Mouse (Mus musculus) cerebellum, adult 18-20 months (tissue): ENCODE results near the gene Dnm3.
A peak's percentile ranks its signal among the peaks of the same experiment; 100 is the strongest.

Experiments used
- DNase-seq, 2 experiments: peaks; one replicate each; pipeline ENCODE4 v3.0.0; 2021

The Dnm3 gene

DNA sequence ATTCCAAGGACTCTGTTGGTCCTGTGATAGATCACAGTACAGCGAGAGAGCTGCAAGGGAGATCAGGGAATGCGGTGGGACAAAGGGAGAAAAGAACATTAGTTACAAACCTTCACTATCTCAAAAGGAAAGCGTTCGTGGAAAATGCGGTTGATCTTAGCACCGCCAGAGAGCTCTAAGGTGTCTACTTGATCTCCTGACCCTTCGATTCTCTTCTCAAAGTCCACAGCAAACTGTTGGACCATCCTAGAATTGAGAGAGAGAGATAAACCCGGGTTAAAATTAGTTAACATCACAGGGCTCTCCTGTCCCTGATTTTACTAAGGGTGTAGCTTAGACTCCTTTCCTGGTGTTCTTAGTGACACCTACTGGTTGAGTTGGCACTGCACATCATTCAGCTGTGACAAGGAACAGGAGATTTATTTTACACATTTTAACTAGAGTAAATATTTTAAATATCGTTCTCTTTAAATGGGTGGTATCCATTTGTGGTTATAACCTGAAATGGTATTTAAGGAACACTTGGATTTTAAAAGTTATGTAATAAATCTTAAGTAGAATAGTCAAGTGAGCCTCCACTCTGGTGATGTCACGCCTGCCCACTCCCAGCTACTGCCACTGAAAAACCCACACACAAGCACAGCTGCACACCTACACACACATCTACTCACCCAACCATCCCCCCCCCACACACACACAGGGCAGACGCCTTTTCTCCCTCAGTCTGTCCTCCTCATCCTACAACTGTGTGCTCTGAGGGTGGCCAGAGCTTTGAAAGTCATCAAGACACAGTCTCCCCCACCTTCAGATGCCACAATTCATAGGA, 164.2 kb downstream of the Dnm3 start:
- DNase-seq, result peak; percentile 24 to 32

DNA sequence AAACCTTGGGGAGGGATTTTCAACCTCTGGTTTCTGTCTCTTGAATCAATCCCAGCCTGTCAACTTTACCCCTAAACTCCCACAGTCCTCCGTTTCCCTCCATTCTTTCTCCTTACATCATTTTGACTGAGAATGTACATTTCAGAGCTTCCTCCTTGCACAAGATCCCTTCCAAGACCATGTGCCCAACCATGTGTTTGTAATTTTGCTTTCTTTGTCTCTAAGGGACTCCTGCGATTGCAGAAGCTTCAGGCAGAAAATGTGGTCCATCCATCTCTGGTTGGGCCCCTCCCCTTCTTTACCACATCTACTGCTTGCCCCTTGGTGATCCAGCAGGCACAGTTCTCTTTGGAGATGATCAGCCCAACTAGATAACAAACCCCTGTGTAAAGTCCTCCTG, 165.2 kb downstream of the Dnm3 start:
- no peak for DNase-seq

DNA sequence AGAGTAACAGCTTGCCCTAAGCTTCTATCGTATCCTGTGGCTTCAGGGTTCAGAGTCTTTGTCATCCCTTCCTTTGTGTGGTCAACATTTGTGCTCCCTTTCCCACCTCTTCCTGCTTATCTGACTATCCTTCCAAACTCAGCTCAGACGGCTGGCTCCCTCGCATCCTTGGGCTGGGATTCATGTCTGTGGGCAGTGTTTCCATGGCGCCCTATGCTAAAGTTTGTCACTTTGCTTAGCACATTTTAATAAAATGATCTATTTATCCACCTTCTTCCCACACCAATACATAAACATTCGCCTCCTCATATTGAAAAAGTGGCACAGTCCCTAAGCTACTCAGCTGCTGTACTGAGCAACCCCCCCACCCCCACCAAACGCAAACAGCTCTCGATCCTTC, 165.7 kb downstream of the Dnm3 start:
- DNase-seq, result no peak

DNA sequence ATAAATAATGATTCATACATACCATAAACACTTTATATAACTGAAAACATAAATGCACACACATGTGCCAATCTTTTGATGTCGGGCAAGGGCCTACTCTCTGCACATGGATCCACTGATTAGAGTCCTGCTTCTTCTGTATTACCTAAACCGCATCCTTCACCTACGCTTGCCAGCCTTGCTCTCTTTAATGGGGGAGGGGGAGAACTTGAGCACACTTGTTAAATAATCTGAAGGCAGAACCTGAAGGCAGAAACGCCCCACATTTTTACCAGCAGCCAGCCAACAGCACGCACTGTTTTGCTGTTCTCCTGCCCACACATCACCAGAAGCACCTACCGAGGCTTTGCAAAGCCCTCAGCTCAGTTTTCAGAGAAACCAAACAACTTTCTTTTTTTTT, 172.6 kb downstream of the Dnm3 start:
- DNase-seq, result no peak

DNA sequence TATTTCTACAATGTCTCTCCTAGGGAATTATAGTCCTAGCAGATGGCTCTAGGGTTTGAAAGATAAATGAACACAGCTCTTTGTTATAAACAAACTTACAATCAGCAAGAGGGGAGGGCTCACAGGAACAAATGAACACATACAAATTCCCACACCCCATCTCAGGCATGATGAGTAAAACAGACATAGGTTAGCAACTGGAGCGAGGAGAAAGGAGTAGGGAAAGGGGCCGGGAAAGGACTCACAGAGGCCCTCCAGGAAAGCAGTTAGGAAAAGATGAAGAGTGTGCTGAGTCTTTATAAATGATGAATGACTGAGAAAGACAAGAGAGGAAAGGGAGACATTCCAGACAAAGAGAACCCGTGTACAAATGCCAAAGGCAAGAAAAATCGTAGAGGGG, 175.4 kb downstream of the Dnm3 start:
- no peak for DNase-seq

DNA sequence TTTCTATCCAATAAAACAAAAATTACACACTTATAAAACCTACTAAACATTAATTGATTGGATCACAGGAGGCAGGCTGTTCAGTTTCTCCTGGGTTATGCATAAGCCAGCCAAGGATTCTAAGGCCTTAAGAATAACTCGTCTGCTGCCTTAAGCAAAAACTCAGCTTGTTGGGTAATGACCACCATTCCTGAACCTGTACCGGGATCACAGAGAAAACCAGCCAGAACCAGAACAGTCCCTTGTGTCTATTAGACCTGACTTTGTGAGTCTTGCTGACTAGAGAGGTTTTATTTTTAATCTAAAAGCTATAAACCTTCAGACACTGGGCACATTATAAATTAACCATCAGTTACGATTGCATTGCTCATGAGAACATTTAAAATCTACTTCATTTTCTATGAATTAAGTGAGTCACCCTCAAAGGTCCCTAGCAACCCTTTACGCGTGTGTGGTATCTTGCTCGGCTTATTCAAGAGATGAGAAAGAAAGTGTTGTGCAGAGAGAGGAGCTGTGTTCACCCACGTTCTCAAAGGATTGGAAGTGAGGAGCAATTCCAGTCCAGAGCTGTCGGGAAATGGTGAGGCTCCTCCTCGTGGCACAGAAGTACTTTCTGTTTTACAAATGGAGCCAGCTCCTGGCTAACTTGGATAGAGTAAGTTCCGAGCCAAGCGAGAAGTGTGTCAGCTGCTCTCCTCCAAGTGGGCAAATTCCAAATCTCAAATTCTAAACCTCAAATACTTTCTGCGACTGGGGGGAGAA, 178.1 kb downstream of the Dnm3 start:
- DNase-seq, result no peak

DNA sequence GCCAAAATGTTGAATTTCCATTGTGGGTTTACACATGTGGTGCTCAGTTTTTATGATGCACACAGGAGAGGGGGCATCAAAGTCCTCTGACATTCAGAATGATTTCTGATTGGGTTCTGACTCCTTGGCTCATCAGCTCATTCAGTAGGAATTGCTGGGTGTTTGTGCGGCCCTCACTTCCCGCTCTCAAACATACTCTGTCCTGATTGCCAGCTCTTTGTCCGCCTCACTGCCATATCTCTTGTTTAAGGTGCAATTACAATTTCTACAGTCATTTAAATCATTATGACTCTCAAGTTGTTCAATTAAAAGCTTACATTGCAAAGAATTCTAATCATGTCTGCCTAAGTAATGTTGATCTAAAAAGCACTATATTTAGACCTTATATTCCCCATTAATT, 179.3 kb downstream of the Dnm3 start:
- DNase-seq, result no peak

DNA sequence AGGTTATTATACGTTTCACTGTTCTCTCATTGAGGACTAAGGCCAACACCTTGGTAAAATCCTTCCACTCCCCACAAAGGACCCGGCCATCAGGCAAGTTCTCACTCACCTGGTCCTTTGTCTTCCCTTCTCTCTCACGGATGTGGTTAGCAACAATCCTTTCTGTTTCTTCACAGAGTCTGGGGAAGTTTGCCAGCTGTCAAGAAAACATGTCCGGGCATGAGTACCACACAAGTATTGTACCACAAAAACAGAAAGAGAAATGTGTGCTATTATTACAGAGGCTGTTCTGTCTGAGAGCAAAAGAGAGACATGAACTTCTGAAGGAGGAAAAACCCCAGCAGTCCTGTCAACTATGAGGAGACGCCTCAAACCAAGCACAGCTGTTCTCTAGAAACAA, 182.4 kb downstream of the Dnm3 start:
- DNase-seq, result no peak

DNA sequence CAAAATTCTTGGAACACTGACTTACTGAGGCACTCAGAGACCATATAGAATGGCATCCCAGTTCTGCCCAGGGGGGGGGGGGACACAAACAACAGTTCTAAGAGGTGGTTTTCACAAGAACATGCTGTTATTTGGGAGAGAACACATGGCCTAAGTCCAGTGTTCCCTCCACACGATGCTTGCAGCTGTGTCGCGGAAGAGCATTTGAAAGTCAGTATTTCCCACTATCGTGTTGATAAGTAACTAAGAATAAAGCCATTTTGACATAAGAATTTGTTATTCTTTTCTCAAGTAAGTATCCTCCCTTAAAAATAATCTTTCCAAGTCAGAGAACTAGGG, 183.3 kb downstream of the Dnm3 start:
- no peak for DNase-seq

DNA sequence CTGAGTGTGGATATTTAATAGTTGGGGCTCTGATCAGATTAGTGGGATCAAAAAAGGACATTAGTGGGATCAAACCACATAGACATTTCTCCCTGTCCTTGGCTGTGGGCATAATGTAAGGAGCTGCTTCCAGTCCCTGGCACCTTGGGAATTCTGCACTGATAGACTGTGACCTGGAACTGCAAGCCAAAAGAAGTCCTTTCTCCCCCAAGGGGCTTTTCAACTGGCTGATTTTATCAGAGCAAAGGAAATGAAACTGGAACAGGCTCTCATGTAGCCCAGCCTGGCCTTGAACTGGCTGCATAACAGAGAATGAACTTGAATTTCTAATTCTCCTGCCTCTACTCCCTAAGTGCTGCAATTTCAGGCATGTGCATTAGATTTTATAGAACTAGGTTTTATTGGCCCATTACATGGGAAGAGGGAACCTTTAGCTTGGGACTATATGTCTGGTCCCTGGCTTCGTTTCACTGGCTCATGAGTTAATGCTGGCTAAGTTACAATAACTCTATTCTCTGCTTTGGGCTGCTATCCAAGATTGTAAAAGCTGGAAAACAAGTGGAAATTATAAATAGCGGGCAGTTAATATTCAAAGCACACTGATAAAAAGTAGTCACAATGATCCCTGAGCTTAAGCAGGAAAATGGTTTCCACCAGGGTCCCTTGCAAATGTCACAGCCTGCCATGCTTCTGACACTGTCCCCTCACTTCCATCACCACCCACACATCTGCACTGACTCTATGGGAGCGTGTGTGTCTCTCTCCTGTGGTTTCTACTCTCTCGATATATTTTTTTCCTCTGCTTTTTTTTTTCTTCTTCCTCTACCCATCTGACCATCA, 183.9 kb downstream of the Dnm3 start:
- no peak for DNase-seq

DNA sequence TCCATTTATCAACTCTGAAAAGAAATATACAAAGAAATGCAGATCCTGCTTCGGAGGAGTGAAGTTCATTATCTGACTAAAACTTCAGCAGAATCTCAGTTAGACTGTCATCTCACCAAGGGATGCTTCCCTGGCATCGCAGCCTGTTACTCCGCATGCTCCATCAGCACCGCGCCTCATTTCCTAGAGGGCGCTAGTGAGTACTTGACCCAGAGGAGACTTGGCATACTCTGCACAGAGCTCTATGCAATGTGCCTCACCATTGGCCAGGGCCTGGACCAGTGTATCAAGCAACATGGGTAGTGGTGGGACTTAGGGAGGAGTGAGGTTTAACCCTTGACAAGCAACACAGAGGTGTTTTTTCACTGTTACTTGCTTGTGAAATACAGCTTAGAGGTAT, 190.9 kb downstream of the Dnm3 start:
- DNase-seq, result peak in 1 of 2 experiments; percentile 18

DNA sequence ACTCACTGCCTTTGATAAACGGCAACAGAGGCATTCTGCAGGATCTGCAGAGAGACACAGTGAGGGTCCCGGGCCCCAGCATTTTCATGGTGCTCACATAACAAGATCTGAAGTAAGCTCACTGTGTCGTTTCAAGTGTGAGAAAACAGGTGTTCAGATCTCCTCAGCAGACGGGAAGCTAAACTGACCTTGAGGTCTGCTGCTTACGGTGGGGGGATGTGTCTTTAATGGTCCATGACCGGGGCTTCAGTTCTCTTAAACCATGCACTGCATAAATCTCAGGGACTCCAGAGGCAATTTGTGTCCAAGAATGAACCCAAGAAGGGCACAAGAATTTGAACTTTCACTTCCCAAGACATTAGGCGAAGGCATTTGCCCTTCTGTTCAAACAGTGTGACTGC, 195.9 kb downstream of the Dnm3 start:
- DNase-seq, result no peak

DNA sequence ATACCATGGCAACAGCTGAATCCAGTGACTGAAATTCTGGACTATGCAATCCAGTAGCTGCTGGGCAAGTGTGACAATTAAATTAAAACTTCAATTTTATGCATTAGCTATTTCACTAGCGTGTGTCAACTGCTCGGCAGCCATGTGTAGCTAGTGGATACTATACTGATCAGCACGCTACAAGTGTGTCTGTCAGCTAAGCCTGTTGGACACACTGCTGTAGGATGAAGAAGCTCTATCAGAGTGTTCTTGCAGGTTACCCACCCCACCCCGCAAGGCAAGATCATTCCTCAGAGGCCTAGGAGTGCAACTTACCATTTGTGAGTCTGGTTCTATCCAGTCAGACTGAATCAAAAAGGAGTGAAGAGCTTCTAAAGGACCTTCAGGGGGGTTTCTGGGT, 197.8 kb downstream of the Dnm3 start:
- DNase-seq, result no peak

DNA sequence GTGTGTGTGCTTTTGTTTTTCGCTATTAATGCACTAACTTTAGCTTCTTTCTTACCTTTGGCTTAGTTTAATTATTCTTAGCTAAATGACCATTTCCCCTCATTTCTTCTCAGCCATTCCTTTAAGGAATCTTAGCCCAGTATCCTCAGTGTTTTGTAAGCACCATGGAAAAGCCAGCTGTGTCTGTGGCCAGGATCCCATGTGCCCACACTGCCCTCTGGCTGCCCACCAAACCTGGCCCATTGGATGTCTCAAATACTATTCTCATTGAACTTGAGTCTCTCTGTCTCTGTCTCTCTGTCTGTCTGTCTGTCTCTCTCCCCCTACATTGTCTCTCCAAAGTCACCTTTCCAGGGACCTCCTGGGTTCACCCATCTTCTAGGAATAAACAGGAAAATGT, 201.8 kb downstream of the Dnm3 start:
- DNase-seq, result peak in 1 of 2 experiments; percentile 10

DNA sequence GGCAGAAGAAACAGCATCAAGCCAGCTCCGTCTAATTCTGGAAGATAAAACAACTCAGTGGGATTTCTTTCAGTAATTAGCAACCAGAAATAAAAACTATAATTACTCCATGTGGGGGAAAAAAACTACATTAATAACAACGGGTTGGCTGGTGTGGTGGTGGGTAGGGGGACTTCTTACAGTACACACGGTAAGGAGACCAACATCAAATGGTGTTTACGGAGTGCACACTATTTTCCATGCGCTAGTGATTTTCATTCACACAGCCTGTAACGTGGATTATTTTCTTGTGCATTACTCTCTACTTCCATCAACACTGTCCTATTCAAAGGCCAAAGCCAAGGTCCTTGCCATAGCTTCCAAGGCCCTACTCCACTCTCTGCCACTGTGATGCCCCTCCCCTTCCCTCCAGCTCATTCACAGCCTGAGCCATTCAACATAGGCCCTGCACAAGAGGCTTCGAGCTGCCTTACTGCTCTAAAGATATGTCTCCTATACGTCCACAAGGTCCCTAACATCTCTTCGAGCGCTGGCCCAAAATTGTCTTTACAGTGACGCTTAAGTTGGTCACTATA, 203.1 kb downstream of the Dnm3 start:
- no peak for DNase-seq

DNA sequence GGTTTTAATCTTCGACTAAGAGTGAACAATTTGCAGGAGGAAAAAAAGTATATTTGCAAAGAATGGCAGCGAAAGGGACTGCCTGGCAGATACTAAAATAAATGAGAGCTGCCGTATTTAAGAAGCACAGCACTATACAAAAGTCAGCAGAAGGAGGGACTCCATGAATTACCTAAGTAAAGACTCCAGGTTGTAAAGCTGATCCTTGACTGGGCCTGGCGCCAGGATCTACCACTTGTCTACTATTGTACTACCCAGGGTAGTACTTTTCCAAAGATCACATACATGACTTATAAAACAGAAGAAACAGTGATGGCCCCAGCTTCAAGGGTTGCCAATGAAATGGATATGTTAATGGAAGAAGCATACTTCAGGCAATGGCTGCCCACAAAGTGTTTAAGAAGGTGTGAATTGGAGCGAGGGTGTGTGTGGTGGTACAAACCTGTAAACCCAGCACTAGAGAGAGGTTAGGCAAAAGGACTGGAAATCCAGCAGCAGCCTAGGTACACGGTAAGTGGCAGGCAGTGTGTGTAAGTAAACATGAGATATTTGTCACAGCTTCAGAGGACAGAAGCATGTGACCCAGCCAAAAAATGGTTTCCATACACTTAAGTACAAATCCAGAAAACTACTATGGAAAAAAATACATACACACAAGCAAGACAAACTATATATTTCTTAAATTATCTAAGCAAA, 220.8 kb downstream of the Dnm3 start:
- peak; percentile 9 to 14 for DNase-seq

DNA sequence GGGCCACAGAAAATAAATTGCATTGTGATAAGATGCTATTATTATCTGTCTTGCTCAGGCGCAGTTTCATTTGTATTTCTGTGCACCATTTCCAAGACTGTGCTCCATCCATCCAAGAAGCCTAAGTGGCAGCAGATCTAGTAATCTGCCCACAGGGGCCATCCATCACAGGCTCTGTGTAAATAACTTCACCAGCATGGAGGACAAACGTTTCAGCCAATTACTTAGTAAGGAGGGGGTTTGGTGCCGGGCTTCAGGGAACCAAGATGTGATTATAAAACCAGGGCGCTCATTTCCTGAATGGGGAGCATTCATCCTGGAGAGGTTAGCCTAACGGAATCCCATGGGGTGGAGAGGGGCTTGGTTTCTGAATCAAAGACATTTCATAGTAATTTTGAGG, 222.9 kb downstream of the Dnm3 start:
- DNase-seq, result no peak

DNA sequence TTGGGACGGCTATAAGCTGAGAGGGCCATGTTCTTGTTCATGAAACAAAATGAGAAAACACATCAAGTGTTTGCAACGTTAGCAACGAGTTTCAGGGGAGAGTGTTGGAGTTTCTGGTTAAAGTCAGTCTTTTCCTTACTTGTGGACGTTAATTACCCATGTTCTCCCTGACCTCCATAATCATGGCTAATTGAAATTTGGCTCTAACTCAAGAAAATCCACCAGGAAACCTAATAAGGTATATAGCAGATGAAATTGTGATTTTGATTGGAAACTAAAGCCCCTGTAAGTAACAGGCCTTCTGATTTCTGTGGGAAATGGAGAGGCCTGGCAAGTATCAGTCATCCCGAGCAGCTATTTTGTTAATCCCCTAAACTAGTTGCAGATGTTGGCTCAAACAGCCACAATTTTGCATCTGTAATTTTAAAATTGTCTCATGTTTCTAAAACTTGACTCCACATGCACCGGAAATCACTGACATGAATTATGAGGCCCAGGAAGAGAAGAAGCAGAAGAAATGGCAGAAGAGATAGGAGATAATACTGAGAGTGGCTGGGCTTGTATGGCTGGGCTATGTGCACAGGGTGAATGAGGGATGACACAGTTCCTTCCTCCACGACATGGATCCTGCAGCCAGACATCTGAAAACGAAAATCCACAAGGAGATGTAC, 223.7 kb downstream of the Dnm3 start:
- no peak for DNase-seq

DNA sequence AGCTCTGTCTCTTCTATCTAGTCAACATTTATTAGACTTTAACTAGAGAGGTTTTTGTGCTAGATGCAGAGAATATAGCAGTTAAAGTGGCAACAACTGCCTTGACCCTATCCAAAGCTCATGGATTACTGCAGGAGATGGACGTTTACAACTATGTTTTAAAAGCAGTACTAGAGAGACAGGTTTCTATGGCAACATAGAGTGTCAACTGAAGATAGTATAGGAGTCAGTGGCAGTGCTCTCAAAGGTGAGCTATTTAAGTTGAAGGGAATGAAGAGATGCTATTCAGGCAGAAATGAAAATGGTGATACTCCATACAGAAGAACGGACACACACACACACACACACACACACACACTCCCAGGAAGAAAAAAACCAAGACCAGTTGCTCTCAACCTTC, 225.0 kb downstream of the Dnm3 start:
- DNase-seq, result no peak

DNA sequence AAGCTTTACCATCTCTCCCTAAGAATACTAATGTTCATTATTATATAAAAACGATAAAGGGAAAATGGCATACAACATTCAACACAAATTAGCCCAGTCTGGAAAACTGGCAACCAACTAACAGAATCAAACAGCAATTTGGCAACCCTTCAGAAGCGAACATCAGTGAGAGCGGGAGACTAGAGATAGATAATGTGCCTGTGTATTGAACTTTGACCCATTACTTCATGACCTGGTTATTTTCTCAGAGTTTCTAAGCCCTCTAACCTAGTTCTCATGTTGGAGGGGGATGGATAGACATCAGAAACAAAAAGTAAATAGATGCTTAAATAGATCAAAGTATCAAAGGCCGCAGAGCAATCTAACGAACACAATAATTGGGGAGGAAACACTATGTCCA, 230.6 kb downstream of the Dnm3 start:
- DNase-seq, result no peak

DNA sequence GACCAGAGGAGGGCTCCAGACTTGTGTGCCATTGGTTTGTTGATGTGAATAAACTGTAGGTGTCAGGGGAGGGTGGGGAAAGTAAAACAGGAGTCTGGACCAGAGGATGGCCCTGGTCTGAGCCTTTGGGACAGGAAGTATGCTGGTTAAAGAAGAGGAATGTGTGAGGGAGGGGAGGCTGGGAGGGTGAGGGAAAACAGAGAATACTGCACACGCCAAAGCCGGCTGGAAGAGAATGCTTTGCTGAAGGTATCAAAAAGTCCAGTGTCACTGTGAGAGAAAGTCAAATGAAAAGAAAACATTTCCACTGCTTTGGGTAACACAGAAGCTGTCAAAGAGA, 234.2 kb downstream of the Dnm3 start:
- DNase-seq, result no peak

DNA sequence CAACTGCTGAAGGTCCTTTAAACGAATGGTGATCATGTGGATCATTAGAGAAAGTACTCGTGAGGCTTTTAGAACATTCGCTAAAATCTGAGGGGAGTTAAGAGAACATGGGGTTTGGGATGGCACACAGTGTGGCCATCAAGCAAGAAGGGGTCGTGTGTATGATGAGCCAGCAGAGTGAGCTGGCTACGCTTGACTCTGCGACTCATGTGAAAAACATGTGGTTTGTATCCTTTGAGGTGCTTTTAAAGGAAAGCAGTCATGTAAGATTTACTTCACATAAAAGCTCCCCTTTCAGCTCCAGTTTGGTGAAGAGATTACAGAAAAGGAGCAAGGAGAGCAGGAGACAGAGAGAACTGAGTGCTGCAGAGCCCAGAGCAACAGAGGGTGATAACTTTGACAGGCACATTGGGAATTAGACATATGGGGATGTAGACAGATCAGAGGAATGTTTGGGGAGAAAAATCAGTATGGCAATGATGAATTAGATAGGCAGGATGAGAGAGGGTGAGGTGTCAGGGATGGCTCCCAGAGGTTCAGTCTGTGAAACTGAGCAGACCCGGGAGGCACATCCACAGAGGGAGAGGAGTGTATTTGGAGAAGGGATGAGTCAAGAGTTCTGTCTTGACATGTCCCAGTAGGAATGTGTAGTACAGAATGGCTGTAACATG, 234.7 kb downstream of the Dnm3 start:
- DNase-seq, result no peak
